Mouse (Mus musculus) inflammation-experienced regulatory T-cells, adult 6 months (primary cell): ENCODE results near the gene F2rl3. TPM values are rescaled to one million over a fixed set of nuclear protein-coding genes. Genes with fewer than 3 reads are reported as not detected.

Source experiments
- ATAC-seq: one replicate; pipeline ENCODE4 v1.8.0; 2017
- polyA plus RNA-seq, 3 experiments: library from polyadenylated mRNA; unstranded; fragments of 100-300 nt; shearing (Covaris generic); gene quantifications; one replicate each; pipeline ENCODE4 v1.2.1; 2017

F2rl3 gene
- polyA plus RNA-seq, 3 experiments from 2014 or later, result 4.1 to 10.6 (median 5.3) TPM

DNA sequence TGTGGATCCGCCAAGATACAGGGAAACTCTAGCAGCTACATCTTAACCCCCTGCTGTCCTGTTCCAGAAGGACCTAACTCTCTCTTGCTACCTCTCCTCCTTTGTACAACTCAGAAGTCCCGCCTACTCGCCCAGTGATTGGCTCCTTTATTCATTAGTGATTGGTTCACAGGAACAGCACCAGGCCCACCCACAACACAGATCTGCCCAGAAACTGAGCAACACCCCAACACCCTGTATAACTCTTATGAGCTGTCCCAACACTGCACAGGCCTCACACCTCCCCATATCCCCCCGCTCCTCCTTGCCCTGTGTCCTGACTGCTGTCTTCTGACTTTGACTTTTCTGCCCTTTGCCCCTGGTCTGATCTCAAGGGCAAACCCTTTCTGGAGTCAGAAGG is 4.0 kb downstream of the F2rl3 start:
- no peak for ATAC-seq

DNA sequence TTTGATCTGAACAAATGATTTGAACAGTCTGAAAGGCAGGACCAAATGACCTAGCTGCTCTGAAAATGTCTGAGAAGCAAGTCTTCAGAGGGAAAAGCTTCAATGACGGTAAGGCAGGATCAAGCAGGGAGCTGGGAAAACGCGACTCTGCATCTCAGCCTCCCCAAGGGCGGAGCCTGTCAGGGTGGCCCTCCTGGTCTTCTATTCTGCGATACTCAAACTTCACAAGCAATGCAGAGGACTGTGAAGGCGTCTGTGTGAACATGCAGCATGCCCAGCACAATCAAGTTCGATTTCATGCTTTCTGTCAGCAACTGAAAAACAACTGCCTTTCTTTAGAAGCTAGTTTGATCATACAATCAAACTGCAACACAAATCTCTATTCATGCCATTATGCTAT is 5.1 kb downstream of the F2rl3 start:
- ATAC-seq, result no peak

- no peak for ATAC-seq
Measured at GRCm38 (mm10) chr8:72777797-72778196, 16.1 kb downstream of the F2rl3 start.

DNA sequence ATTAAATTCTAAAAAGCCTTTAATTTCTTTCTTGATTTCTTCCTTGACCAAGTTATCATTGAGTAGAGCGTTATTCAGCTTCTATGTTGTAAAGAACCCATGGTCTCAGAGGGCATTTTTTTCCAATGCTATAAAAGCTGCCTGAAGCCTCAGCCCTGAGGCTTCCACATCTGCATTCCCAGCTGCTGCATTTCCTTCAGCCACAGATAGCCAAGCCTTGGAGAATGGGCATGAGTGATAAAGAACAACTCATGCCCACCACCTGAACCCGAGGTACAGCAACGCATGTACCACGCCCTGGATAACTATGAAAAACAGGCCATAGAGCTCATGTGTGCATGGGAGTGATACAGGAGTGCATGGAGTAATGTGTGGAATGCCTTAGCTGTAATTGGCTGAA is 19.0 kb downstream of the F2rl3 start:
- no peak for ATAC-seq

- no peak for ATAC-seq
Measured at GRCm38 (mm10) chr8:72801583-72801982, 39.9 kb downstream of the F2rl3 start.

DNA sequence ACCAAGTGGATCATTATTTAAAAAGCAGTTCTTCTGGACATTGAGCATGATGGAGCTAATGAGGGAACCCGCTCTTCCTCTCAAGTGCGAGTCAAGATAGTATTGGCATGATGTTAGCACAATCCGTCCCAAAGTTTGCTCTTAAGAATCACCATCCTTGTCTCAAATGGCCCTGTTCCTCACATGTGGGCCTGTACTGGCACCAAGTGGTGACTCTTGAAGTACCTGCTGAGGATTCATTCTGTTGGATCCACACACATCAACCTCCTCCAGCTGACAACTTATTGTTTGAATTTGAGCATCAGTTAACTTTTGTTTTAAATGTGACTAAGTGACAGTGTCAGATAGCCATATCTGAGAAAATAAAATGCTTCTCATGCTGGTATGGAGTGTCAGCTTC is 51.0 kb downstream of the F2rl3 start:
- no peak for ATAC-seq

Other genes starting within 250 kb of the F2rl3 start
- 1 to 10 TPM; 2.6 to 4.9 (median 4.1) TPM for gene Med26, start 213.6 kb upstream of the F2rl3 start, polyA plus RNA-seq
- 100 to 1,000 TPM in 1 of 3 experiments, 10 to 100 TPM in 2; 74.5 to 101 (median 82.6) TPM for gene Smim7, start 190.8 kb upstream of the F2rl3 start, polyA plus RNA-seq
- gene Tmem38a, start 189.8 kb upstream of the F2rl3 start, polyA plus RNA-seq, result 1 to 10 TPM in 1 of 3 experiments, under 1 TPM in 2; 0.88 to 1.5 (median 0.99) TPM
- gene Nwd1, start 115.2 kb upstream of the F2rl3 start, polyA plus RNA-seq, result under 1 TPM in 1 of 3 experiments, not detected in 2; 0.08 TPM
- gene Sin3b, start 38.6 kb upstream of the F2rl3 start, polyA plus RNA-seq, result 100 to 1,000 TPM in 2 of 3 experiments, 10 to 100 TPM in 1; 87.9 to 109 (median 105) TPM